Comparison of ENCODE assay signal across 11 mouse cellular contexts in genomic region chr8:77213893-77214464, GRCm38 (mm10).
"Had no signal": no experiment of that assay in that cellular context is flagged by ENCODE, and none has a peak within 500 bp of the region (broad histone marks: within the 10 kb centered on the region; RNA-seq: fewer than 3 reads in every experiment).

No protein-coding gene starts in this region.

- H3K4me2 ChIP-seq: limb, embryonic 12.5 days; liver, embryonic 11.5 days; liver, embryonic 15.5 days; midbrain, embryonic 11.5 days; midbrain, embryonic 15.5 days; neural tube, embryonic 12.5 days had no signal

- H3K27me3 ChIP-seq: limb, embryonic 12.5 days; liver, embryonic 15.5 days; megakaryocyte, embryonic 14.5 days; midbrain, embryonic 15.5 days; neural tube, embryonic 12.5 days had no signal

- H3K27ac ChIP-seq: liver, embryonic 15.5 days; macrophage; midbrain, embryonic 15.5 days; neural tube, embryonic 12.5 days; stomach, postnatal 0 days had no signal

- H3K36me3 ChIP-seq: limb, embryonic 12.5 days; liver, embryonic 15.5 days; midbrain, embryonic 15.5 days; neural tube, embryonic 12.5 days had no signal

- H3K4me3 ChIP-seq: limb, embryonic 12.5 days; liver, embryonic 15.5 days; megakaryocyte, embryonic 14.5 days; midbrain, embryonic 15.5 days; neural tube, embryonic 12.5 days had no signal

- ATAC-seq: midbrain, embryonic 15.5 days had no signal

- DNase-seq: kidney, adult 11 months; layer of hippocampus, postnatal 36 days had no signal

- H3K9ac ChIP-seq: limb, embryonic 12.5 days; liver, embryonic 15.5 days; midbrain, embryonic 15.5 days; neural tube, embryonic 12.5 days had no signal

- H3K4me1 ChIP-seq: limb, embryonic 12.5 days; liver, embryonic 15.5 days; megakaryocyte, embryonic 14.5 days; midbrain, embryonic 15.5 days; neural tube, embryonic 12.5 days had no signal

- H3K9me3 ChIP-seq: limb, embryonic 12.5 days; liver, embryonic 15.5 days; megakaryocyte, embryonic 14.5 days; midbrain, embryonic 15.5 days; neural tube, embryonic 12.5 days had no signal
